Mouse (Mus musculus) heart, embryonic 15.5 days (tissue): Measurements from ENCODE around the gene Tmprss4. TPM values are rescaled to one million over a fixed set of nuclear protein-coding genes. Genes with fewer than 3 reads are reported as not detected.

Experiments used
- ATAC-seq: fragments of 200-750 bp; cut with Nextera tagmentation; replicated peaks from 2 replicates; pipeline ENCODE4 v1.8.0; 2017; ENCODE audit warnings: low read depth, moderate TSS enrichment; ENCODE audit not compliant: insufficient number of reproducible peaks, insufficient read depth, low FRiP score
- H3K27ac ChIP-seq: fragments of 300-500 bp; sonication (generic); 2 replicates; pipeline ENCODE4 v1.5.1; 2015; ENCODE audit warnings: mild to moderate bottlenecking, inconsistent platforms
- H3K27me3 ChIP-seq: fragments of 300-500 bp; sonication (generic); 2 replicates; pipeline ENCODE4 v1.6.1; 2015; ENCODE audit warnings: inconsistent platforms
- H3K36me3 ChIP-seq: fragments of 300-500 bp; sonication (generic); 2 replicates; pipeline ENCODE4 v1.6.1; 2015; ENCODE audit warnings: mild to moderate bottlenecking, inconsistent platforms
- H3K4me1 ChIP-seq: fragments of 300-500 bp; sonication (generic); replicated peaks from 2 replicates; pipeline ENCODE4 v1.6.1; 2015; ENCODE audit warnings: inconsistent platforms
- H3K4me2 ChIP-seq: fragments of 300-500 bp; sonication (generic); 2 replicates; pipeline ENCODE4 v1.6.1; 2015; ENCODE audit warnings: inconsistent platforms, mild to moderate bottlenecking, moderate library complexity
- H3K4me3 ChIP-seq: fragments of 300-500 bp; sonication (generic); 2 replicates; pipeline ENCODE4 v1.5.1; 2015; ENCODE audit warnings: mild to moderate bottlenecking, inconsistent platforms
- H3K9ac ChIP-seq: fragments of 300-500 bp; sonication (generic); 2 replicates; pipeline ENCODE4 v1.6.1; 2015; ENCODE audit warnings: mild to moderate bottlenecking, inconsistent platforms
- H3K9me3 ChIP-seq: fragments of 300-500 bp; sonication (generic); replicated peaks from 2 replicates; pipeline ENCODE4 v1.6.1; 2016; ENCODE audit warnings: inconsistent platforms
- WGBS: fragments of 180-500 bp; shearing (Covaris S2); methylation state at CpG from one replicate; pipeline ENCODE4 v1.1.7; 2015; ENCODE audit warnings: mixed read lengths; 5-methylcytosine and 5-hydroxymethylcytosine counted together
- polyA plus RNA-seq: library from polyadenylated mRNA; unstranded; fragments of >200 nt; fragmentation: Nextera tagmentation; extraction: Ambion mirVana; gene quantifications from 2 replicates; pipeline ENCODE4 v1.2.1, GENCODE M21; 2015

The Tmprss4 gene
- polyA plus RNA-seq, 1 experiment from 2014 or later: 0.21 TPM

DNA sequence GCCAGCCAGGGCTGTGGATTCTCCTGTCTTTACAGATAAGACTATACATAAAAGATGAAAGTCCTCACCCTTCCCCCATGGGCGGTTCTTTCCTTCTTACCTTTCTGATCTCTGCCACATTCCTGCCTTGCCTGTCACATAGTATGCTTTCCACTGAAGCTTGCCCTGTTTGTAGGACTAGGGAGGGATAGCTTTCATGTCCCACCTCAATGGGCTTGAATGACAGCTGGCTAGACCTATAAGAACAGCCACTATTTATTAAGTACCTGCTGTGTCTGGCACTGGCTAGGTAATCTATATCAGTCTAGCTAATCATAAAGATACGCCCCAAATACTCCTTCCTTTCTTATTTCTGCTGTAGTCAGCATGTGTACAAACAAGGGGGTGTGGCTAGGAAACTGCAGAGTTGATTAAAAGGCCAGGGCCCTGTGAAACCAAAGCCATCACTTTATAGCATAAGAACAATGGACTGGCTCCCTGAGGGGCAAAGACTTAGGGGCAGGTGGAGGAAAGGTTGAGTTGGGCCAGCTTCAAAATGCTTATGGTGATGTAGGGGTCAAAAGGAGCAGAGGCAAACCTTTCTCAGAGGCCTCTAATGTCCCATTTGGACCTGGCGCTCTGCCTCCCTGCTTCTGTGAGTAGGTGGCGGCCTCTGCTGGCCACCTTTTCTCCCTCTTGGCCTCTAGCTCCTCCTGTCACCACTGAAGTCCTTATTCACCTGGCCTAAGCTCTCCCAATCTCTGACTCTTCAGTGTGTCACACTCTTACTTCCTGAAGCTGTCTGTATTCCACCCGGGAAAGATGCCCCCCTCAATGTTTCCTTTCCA is 70.2 kb downstream of the Tmprss4 start:
- peaks cover 31% of the 10 kb centered on the region for H3K4me1 ChIP-seq
- 25% methylated on average over 5 of the region's 5 CpGs for WGBS
- ATAC-seq: no peak
- no peak overlapping the region for H3K4me3 ChIP-seq
- H3K27me3 ChIP-seq: peaks cover 67% of the 10 kb centered on the region
- H3K4me2 ChIP-seq: no peak overlapping the region
- no peaks in the 10 kb centered on the region for H3K36me3 ChIP-seq
- H3K9me3 ChIP-seq: no peaks in the 10 kb centered on the region
- no peak overlapping the region for H3K27ac ChIP-seq
- H3K9ac ChIP-seq: no peak overlapping the region

GRCm38 (mm10) chr9:45130119-45130518 is 73.8 kb downstream of the Tmprss4 start:
- WGBS: 64% methylated on average over 3 of the region's 3 CpGs
- Histone ChIP-seq H3K9ac (no peak overlapping the region), H3K27me3 (peaks cover 35% of the 10 kb centered on the region), H3K36me3 (no peaks in the 10 kb centered on the region), H3K4me1 (no peaks in the 10 kb centered on the region), H3K27ac (no peak overlapping the region), H3K4me3 (no peak overlapping the region), H3K9me3 (no peaks in the 10 kb centered on the region), H3K4me2 (no peak overlapping the region)
- ATAC-seq: no peak

DNA sequence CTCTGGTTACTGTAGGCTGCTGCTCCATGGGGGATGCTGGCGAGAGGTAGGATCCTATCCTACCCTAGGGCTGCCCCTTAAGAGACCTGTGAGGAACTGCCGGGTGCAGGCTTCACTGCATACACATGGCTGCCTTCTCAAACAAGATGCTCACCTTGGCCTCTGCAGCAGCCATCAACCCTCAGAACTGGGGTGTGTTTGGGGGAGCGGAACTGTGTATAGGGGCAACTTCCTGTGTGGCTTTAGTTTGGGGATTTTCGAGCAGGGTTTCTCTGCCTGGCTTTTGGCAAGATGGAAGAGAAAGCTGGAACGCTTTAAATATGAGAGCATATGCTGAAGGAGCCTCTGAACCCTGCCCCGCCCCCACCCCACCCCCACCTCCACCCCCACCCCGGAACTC is 77.0 kb downstream of the Tmprss4 start:
- 57% methylated on average over 7 of the region's 7 CpGs for WGBS
- H3K9ac ChIP-seq: no peak overlapping the region

DNA sequence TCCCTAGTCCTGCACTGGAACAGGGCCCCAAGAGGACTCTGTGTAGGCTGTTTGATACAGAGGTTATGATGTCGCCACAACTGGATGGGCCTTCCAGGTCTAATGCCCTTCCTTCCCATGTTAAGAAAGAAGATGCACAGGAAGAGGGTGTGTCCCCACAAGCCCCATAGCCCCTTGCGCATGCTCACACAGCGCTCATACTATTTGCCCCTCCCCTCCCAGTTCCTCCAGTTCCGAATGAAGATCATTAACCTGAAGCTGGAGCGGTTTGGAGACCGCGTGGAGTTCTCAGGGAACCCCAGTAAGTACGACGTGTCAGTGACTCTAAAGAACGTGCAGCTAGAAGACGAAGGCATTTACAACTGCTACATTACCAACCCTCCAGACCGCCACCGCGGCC is 78.7 kb downstream of the Tmprss4 start:
- H3K9me3 ChIP-seq: no peaks in the 10 kb centered on the region
- ATAC-seq: no peak
- no peak overlapping the region for H3K4me3 ChIP-seq
- no peak overlapping the region for H3K27ac ChIP-seq
- peaks cover 19% of the 10 kb centered on the region for H3K27me3 ChIP-seq
- peaks cover 9% of the 10 kb centered on the region for H3K4me1 ChIP-seq
- H3K9ac ChIP-seq: no peak overlapping the region
- 88% methylated on average over 14 of the region's 14 CpGs for WGBS
- H3K36me3 ChIP-seq: no peaks in the 10 kb centered on the region
- no peak overlapping the region for H3K4me2 ChIP-seq

More for the DNA sequence above, 77.0 kb downstream of the Tmprss4 start:
- no peaks in the 10 kb centered on the region for H3K36me3 ChIP-seq
- H3K4me3 ChIP-seq: no peak overlapping the region
- H3K27me3 ChIP-seq: peaks cover 20% of the 10 kb centered on the region; the same call in 1 of the 2 replicates
- no peak overlapping the region for H3K4me2 ChIP-seq
- no peak overlapping the region for H3K27ac ChIP-seq
- H3K9me3 ChIP-seq: no peaks in the 10 kb centered on the region
- peaks cover 8% of the 10 kb centered on the region for H3K4me1 ChIP-seq
- ATAC-seq: no peak

Other genes with a start within 250 kb of the Tmprss4 start
- 14.7 and 17.6 TPM in 2 replicates for gene Ube4a, start 238.5 kb downstream of the Tmprss4 start, polyA plus RNA-seq
- gene Cd3g, start 223.7 kb downstream of the Tmprss4 start, polyA plus RNA-seq: 5.5 and 64.7 TPM in 2 replicates
- 1.4 and 16.0 TPM in 2 replicates for gene Cd3d, start 222.3 kb downstream of the Tmprss4 start, polyA plus RNA-seq
- 2.9 and 43.3 TPM in 2 replicates for gene Cd3e, start 194.5 kb downstream of the Tmprss4 start, polyA plus RNA-seq
- gene Mpzl2, start 164.3 kb downstream of the Tmprss4 start, polyA plus RNA-seq: 1.1 and 7.4 TPM in 2 replicates
- 1.4 and 1.6 TPM in 2 replicates for gene Mpzl3, start 148.9 kb downstream of the Tmprss4 start, polyA plus RNA-seq
- gene Jaml, start 124.9 kb downstream of the Tmprss4 start, polyA plus RNA-seq: 0.19 and 0.71 TPM in 2 replicates
- gene Scn2b, start 86.3 kb downstream of the Tmprss4 start, polyA plus RNA-seq: 1.2 and 2.6 TPM in 2 replicates
- 0.16 and 1.2 TPM in 2 replicates for gene Scn4b, start 65.7 kb downstream of the Tmprss4 start, polyA plus RNA-seq
- gene BC049352, start 22.1 kb downstream of the Tmprss4 start, polyA plus RNA-seq: not detected in 2 replicates
- gene Il10ra, start 65.1 kb upstream of the Tmprss4 start, polyA plus RNA-seq: 0.84 and 1.7 TPM in 2 replicates
- gene Tmprss13, start 115.0 kb upstream of the Tmprss4 start, polyA plus RNA-seq: 0.09 and 0.30 TPM in 2 replicates
- 37.6 and 47.9 TPM in 2 replicates for gene Fxyd6, start 166.1 kb upstream of the Tmprss4 start, polyA plus RNA-seq
- gene Fxyd2, start 195.6 kb upstream of the Tmprss4 start, polyA plus RNA-seq: 1.5 and 1.9 TPM in 2 replicates
- gene Dscaml1, start 222.5 kb upstream of the Tmprss4 start, polyA plus RNA-seq: 0.23 and 0.29 TPM in 2 replicates